Mouse (Mus musculus): Measurements from ENCODE around the gene Myo10. TPM values are rescaled to one million over a fixed set of nuclear protein-coding genes. Genes with fewer than 3 reads are reported as not detected.

The Myo10 gene
- polyA plus RNA-seq, 1 experiment from 2014 or later, result 42.0 TPM

DNA sequence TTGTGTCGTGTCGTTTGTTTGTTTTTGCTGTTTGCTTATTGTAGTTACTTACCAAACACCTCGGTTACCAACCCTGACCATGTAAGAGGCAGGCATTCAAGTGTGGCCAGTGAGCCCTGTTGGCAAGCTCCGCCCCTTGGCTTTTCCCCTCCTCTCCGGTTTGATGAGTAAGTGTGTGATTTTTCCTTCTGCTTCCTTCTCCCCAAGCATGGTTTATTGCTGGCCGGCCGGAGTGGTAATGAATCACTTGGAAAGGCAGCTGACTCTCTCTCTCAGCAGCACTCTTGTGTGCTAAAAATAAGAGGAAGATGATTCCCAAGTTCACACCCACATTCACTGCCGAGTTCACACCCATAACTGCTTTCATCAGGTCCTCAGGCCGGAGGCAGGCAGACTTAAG, 15.4 kb downstream of the Myo10 start:
- Histone ChIP-seq H3K4me3 (no peak overlapping the region), H3K9me3 (replicated peaks) (no peaks in the 10 kb centered on the region), H3K36me3 (no peaks in the 10 kb centered on the region), H3K4me1 (peaks cover 16% of the 10 kb centered on the region), H3K9ac (no peak overlapping the region), H3K4me2 (replicated peaks) (no peak overlapping the region), H3K27me3 (no peaks in the 10 kb centered on the region), H3K27ac (no peak overlapping the region)
- no peak for ATAC-seq (ENCODE audit: low FRiP score)
- WGBS, result 87% methylated on average over 9 of the region's 9 CpGs

DNA sequence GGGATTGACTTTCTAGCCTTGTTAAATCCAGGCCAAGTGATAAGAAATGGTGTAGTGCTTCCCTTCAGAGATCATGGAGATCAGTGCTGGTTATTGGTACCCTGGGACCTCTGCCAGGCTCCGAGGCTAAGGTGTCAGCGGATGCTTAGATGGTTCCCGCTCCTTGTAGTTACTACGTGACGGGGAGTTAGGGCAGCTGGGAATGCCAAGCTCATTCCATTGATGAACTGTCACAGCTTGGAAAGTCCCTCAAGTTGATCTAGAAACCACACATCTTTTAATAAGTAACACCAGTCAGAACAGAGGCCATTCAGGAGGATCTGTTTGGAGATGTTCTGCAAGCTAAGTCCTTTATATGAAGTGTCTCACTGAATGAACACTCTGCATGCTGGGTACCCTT, 16.9 kb downstream of the Myo10 start:
- Histone ChIP-seq H3K4me3 (no peak overlapping the region), H3K4me2 (replicated peaks) (no peak overlapping the region), H3K27me3 (no peaks in the 10 kb centered on the region), H3K27ac (no peak overlapping the region), H3K9me3 (replicated peaks) (no peaks in the 10 kb centered on the region), H3K9ac (no peak overlapping the region), H3K4me1 (peaks cover 19% of the 10 kb centered on the region), H3K36me3 (no peaks in the 10 kb centered on the region)
- ATAC-seq (ENCODE audit: low FRiP score), result no peak
- WGBS, result 93% methylated on average over 5 of the region's 5 CpGs

DNA sequence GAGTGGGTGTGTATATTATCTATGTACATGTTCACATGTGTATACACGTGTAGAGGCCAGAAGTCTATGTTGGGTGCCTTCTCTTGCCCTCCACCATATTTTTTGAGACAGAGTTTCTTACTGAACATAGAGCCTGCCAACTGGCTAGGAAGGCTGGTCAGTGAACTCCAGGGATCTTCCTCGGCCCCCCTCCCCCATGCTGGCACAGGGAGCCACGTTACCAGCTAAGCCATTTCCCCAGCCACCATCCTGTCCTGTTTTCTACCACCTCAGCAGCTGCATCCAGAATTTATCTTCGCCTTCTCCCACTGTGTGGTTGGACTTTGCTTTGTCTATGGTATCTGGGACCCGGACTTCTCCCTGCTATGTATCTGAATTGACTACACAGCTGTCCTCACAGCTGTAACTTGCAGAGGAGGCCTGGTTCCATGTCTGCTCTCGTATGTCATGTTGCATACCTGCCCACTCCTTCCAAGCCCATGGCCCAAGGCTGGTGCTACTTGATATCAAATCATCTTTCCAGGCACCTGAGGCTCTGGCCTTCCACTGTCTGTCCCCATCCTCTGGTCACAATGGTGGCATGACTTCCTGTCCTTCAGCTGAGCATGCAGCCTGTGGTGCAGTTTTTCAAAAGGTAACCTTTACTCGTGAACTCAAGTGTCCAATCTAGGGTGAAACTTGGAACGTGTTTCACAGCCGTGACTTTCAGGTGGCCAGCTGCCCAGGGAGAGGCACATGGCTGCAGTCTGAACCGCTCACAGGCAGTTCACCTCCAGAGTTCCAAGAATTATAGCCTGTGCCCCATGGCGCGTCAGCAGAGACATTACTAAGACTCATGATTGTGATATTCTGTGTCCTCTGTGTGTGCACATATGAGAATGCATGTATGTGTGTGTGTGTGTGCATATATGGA, 18.8 kb downstream of the Myo10 start:
- WGBS, result 88% methylated on average over 12 of the region's 12 CpGs
- H3K4me2 ChIP-seq (replicated peaks), result no peak overlapping the region
- no peak for ATAC-seq (ENCODE audit: low FRiP score)
- no peaks in the 10 kb centered on the region for H3K27me3 ChIP-seq
- H3K9me3 ChIP-seq (replicated peaks), result no peaks in the 10 kb centered on the region
- no peak overlapping the region for H3K4me3 ChIP-seq
- no peaks in the 10 kb centered on the region for H3K36me3 ChIP-seq
- H3K9ac ChIP-seq, result no peak overlapping the region
- H3K27ac ChIP-seq, result 0 out of 2 replicates have a peak overlapping the region, but pooled peaks have one; percentile 23
- peaks cover 19% of the 10 kb centered on the region for H3K4me1 ChIP-seq

DNA sequence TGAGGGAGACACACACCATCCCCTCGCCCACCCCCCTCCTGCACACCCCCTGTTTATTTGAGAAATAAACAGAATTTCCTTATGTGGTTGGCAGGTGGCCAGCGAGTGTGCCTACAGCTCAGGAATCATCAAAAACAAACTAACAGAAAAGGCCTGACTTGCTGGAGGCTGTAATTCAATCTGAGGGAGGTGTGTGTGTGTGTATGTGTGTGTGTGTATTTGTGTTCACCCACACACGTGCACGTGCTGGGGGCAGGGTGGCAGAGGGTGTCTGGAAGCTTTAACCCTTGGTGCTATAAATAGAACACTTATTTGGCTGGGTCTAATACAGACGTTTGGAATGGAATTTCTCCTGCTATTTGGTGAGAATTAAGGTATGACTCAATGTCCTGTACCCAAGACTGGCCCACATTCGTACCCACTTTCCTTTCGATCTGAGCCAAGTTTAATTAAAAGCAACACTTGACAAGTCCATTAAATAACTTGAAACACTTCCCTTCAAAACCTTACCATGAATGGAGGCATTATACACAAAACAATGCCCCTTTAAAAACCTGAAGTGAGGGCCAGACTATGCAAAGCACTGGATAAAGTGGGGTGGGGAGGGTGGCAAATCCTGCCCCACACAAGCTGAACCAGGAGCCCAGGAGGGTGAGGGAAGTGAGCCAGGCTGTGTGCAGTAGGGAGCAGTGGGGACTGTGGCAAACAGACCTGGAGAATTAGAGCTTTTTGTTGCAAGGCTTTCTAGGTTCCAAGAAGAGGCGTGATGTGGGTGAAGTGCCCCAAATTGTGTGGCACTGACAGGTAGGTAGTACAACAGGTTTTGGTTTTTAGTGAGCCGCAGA, 20.1 kb downstream of the Myo10 start:
- Histone ChIP-seq H3K4me2 (replicated peaks) (no peak overlapping the region), H3K9me3 (replicated peaks) (no peaks in the 10 kb centered on the region), H3K4me1 (peaks cover 16% of the 10 kb centered on the region), H3K9ac (no peak overlapping the region), H3K36me3 (no peaks in the 10 kb centered on the region), H3K27me3 (no peaks in the 10 kb centered on the region), H3K27ac (no peak overlapping the region), H3K4me3 (no peak overlapping the region)
- ATAC-seq (ENCODE audit: low FRiP score), result 0 out of 2 replicates have a peak, but pooled peaks have one; percentile 55
- 54% methylated on average over 9 of the region's 9 CpGs for WGBS

DNA sequence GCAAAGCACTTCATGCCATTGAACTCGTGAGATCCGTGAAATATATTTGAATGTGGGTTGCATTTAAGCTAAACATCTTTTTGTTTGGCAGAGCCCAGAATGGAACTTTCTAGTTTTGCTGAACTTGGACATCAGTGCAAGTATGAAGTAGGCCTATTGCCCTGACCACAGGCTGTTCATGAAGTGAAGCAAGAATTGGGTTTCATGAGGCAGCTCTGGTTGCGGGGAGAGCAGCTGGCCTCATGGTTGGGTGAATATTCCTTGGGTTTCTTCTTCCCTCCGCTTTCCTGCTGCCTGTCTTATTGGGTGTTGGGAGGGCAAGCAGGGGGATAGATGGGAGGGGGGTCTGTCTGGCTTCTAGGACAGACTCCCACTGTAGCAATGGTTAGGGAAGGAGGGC, 23.5 kb downstream of the Myo10 start:
- Histone ChIP-seq H3K4me2 (replicated peaks) (no peak overlapping the region), H3K9ac (no peak overlapping the region), H3K4me1 (peaks cover 19% of the 10 kb centered on the region), H3K9me3 (replicated peaks) (no peaks in the 10 kb centered on the region), H3K36me3 (no peaks in the 10 kb centered on the region), H3K4me3 (no peak overlapping the region), H3K27me3 (no peaks in the 10 kb centered on the region), H3K27ac (no peak overlapping the region)
- no peak for ATAC-seq (ENCODE audit: low FRiP score)
- 83% methylated on average over 4 of the region's 4 CpGs for WGBS

DNA sequence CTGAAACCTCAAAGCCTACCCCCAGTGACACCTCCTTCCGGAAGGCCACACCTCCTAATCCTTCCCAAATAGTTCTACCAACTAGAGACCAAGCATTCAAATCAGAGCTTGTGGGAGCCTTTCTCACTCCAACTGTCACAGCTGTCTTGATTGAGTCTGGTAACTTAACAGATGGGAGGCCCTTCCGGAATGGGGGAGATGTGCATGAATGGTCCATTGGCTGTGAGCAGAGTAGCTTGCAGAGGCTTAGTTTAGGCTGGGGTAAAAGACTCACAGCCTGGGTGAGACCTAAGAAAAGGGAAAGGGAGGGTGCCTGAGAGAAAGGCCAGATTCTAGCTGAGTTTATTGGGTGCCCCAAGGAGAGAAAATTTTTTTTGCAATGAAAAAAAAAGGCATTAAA, 26.0 kb downstream of the Myo10 start:
- Histone ChIP-seq H3K4me3 (no peak overlapping the region), H3K9ac (no peak overlapping the region), H3K4me2 (replicated peaks) (no peak overlapping the region), H3K36me3 (no peaks in the 10 kb centered on the region), H3K9me3 (replicated peaks) (no peaks in the 10 kb centered on the region), H3K27me3 (no peaks in the 10 kb centered on the region), H3K27ac (no peak overlapping the region), H3K4me1 (peaks cover 13% of the 10 kb centered on the region)
- ATAC-seq (ENCODE audit: low FRiP score), result no peak
- 79% methylated on average over 2 of the region's 2 CpGs for WGBS

DNA sequence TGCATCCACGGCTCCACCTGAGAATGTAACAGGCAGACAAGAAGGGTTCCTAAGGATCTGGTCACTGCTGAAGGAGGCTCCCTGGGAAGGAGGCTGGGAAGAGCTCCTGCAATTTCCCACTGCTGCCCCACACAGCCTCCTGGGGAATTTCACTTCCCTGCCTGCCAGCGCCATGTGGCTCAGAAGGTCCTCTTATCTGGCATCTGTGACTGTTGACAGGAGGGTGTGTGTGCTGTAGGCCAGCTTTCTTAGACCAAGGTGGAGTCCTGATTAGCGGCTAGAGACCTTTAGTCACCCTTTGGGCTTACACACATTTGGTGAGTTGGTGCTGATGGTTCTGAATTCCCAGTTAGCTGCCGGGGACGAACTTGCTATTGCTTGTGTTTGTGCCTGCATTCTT, 28.0 kb downstream of the Myo10 start:
- Histone ChIP-seq H3K4me2 (replicated peaks) (no peak overlapping the region), H3K9ac (no peak overlapping the region), H3K27ac (no peak overlapping the region), H3K4me1 (peaks cover 17% of the 10 kb centered on the region), H3K27me3 (no peaks in the 10 kb centered on the region), H3K9me3 (replicated peaks) (no peaks in the 10 kb centered on the region), H3K4me3 (no peak overlapping the region), H3K36me3 (no peaks in the 10 kb centered on the region)
- no peak for ATAC-seq (ENCODE audit: low FRiP score)
- WGBS, result 65% methylated on average over 5 of the region's 5 CpGs

DNA sequence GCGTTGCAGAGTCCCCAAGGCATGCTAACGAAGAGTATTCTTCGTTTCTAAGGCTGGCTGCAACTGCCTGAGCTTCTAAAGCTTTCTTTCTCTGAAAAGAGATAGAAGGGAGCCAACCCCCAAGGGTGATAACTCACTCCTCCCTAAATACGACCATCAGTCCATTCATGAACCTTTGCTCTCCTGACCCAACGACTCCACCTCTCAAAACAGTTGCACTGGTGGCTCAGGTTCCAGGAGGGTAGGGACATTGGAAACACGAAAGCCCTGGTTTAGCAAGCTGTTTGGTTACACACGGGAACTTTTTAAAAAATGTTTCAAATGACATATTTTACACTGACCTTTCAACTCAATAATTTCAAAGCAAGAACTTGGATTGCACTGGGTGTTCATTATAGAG, 29.5 kb downstream of the Myo10 start:
- 59% methylated on average over 7 of the region's 7 CpGs for WGBS
- no peak overlapping the region for H3K9ac ChIP-seq
- H3K36me3 ChIP-seq, result no peaks in the 10 kb centered on the region
- no peaks in the 10 kb centered on the region; the same call in 1 of the 2 replicates for H3K9me3 ChIP-seq (replicated peaks)
- ATAC-seq (ENCODE audit: low FRiP score), result no peak
- H3K4me1 ChIP-seq, result peaks cover 17% of the 10 kb centered on the region
- H3K27ac ChIP-seq, result no peak overlapping the region
- H3K4me3 ChIP-seq, result no peak overlapping the region
- H3K27me3 ChIP-seq, result no peaks in the 10 kb centered on the region
- no peak overlapping the region for H3K4me2 ChIP-seq (replicated peaks)

DNA sequence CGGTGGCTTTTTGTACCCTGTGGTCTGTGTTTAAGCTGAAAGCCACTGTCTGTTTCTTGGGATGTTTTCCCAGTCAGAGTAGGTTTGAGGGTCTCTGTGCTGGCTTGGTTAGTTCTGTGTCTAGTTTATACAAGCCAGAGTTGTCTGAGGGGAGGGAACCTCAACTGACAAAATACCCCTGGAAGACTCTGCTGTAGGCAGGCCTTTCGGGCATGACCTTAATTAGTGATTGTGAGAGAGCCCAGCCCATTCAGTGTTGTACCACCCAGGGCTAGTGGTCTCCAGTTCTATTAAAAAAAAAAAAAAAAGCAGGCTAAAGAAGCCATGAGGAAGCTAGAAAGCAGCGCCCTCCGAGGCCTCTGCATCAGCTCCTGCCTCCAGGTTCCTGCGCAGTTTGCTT, 30.0 kb downstream of the Myo10 start:
- ATAC-seq (ENCODE audit: low FRiP score), result no peak
- 52% methylated on average over 5 of the region's 5 CpGs for WGBS
- H3K4me1 ChIP-seq, result peaks cover 17% of the 10 kb centered on the region

DNA sequence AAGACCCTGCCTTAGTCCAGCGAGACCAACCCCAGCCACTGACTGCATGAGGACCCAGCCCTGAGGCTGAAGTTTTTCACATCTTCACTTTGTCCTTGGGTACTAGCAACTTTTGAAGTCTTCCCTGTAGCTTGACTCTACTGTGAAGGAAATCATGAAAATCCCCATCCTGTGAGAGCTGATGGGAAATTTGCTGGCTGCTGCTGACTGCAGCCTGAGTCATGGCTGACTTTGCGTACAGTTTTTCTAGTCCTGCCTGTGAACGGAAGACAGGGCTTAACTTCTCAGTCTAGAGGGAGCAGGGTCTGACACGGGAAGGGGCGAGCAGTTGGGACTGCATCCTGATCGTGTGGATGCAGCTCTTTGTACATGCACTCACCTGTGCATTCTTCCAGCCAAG, 30.6 kb downstream of the Myo10 start:
- peaks cover 17% of the 10 kb centered on the region for H3K4me1 ChIP-seq
- H3K36me3 ChIP-seq, result no peaks in the 10 kb centered on the region; the same call in 1 of the 2 replicates
- H3K4me2 ChIP-seq (replicated peaks), result no peak overlapping the region
- H3K9me3 ChIP-seq (replicated peaks), result no peaks in the 10 kb centered on the region; the same call in 1 of the 2 replicates
- ATAC-seq (ENCODE audit: low FRiP score), result no peak
- 92% methylated on average over 6 of the region's 6 CpGs for WGBS
- H3K4me3 ChIP-seq, result no peak overlapping the region
- no peak overlapping the region for H3K9ac ChIP-seq
- H3K27ac ChIP-seq, result no peak overlapping the region
- no peaks in the 10 kb centered on the region for H3K27me3 ChIP-seq

More for the DNA sequence above, 30.0 kb downstream of the Myo10 start:
- Histone ChIP-seq H3K9ac (no peak overlapping the region), H3K27ac (no peak overlapping the region), H3K27me3 (no peaks in the 10 kb centered on the region), H3K4me2 (replicated peaks) (no peak overlapping the region), H3K9me3 (replicated peaks) (no peaks in the 10 kb centered on the region; the same call in 1 of the 2 replicates), H3K36me3 (no peaks in the 10 kb centered on the region), H3K4me3 (no peak overlapping the region)

DNA sequence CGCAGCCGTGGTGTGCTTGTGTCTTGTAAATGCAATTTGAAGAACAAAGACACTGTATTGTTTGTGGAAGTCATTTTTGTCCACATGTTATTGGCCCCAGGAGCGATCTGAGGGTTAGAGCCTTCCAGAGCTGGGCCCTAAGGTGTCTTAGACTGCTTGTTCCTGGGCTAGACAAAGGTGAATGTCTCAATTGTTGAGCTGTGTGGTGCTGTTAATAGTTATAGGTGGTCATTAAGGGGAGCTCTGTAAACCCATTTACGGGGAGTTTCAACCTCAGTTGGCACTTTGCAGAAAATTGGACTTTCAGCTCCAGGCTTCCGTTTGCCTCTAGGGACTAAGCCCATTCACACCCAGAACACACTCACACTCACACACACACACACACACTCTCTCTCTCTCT, 31.4 kb downstream of the Myo10 start:
- Histone ChIP-seq H3K9me3 (replicated peaks) (no peaks in the 10 kb centered on the region; the same call in 1 of the 2 replicates), H3K4me2 (replicated peaks) (no peak overlapping the region), H3K9ac (no peak overlapping the region), H3K4me1 (peaks cover 17% of the 10 kb centered on the region), H3K27me3 (no peaks in the 10 kb centered on the region), H3K4me3 (no peak overlapping the region), H3K27ac (no peak overlapping the region), H3K36me3 (no peaks in the 10 kb centered on the region; the same call in 1 of the 2 replicates)
- WGBS, result 84% methylated on average over 5 of the region's 5 CpGs
- ATAC-seq (ENCODE audit: low FRiP score), result no peak

DNA sequence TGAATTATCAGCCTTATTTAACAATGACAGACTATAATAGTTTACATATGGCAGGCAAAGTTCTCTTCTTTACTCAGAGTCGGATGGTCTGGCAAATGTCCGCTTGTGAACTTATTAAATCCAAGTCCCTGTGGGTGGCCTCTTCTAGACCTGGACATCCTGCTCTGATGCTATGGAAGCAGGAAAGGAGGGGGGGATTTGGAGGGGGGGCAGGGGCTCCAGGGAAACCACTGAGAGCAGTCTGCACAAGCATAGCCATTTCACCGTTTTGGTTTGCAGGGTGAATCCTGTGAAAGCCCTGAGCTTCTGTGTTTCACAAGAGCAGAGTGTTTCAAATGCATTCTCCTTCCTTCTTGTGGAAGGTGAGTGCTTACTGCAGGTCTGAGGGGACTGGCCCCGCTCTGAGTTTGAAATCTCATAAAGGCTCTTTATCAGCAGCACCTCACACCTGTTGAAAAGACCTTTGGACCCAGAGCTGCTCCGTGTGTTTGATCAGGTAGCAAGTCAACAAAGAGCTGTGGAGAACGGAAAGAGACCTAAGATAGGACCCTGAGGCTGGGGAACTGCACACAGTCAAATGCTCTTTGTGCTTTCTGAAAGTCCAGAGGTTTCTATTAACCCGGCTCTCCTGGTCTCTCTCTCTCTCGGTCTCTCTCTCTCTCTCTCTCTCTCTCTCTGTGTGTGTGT, 40.7 kb downstream of the Myo10 start:
- Histone ChIP-seq H3K9me3 (replicated peaks) (0 out of 2 replicates have a peak, but pooled peaks cover 3% of the 10 kb centered on the region), H3K4me1 (peaks cover 9% of the 10 kb centered on the region; the same call in 1 of the 2 replicates), H3K36me3 (no peaks in the 10 kb centered on the region), H3K27ac (no peak overlapping the region), H3K27me3 (no peaks in the 10 kb centered on the region), H3K4me2 (replicated peaks) (no peak overlapping the region), H3K9ac (no peak overlapping the region), H3K4me3 (no peak overlapping the region)
- ATAC-seq (ENCODE audit: low FRiP score), result no peak
- 41% methylated on average over 8 of the region's 8 CpGs for WGBS

All from hindbrain, embryonic 12.5 days (tissue).